Mouse (Mus musculus) right cerebral cortex, postnatal 36 days (tissue): ENCODE data around the gene Mef2a.

Experiments used
- DNase-seq, 2 experiments: peaks; one replicate each; pipeline ENCODE4 v3.0.0; 2022; ENCODE audit warnings: low spot score in 2 of 2, mixed read lengths in 1 of 2

The Mef2a gene

GRCm38 (mm10) chr7:67210004-67210833 is 162.4 kb downstream of the Mef2a start:
- no peak for DNase-seq

- no peak for DNase-seq
These were observed 164.3 kb downstream of the Mef2a start for GRCm38 (mm10) chr7:67208317-67208716.

- DNase-seq = no peak
These were observed 165.0 kb downstream of the Mef2a start for GRCm38 (mm10) chr7:67207701-67208100.

GRCm38 (mm10) chr7:67206496-67206895 is 166.2 kb downstream of the Mef2a start:
- no peak for DNase-seq

GRCm38 (mm10) chr7:67205734-67206425 is 166.8 kb downstream of the Mef2a start:
- no peak for DNase-seq

GRCm38 (mm10) chr7:67203625-67204024 is 169.0 kb downstream of the Mef2a start:
- no peak for DNase-seq

DNA sequence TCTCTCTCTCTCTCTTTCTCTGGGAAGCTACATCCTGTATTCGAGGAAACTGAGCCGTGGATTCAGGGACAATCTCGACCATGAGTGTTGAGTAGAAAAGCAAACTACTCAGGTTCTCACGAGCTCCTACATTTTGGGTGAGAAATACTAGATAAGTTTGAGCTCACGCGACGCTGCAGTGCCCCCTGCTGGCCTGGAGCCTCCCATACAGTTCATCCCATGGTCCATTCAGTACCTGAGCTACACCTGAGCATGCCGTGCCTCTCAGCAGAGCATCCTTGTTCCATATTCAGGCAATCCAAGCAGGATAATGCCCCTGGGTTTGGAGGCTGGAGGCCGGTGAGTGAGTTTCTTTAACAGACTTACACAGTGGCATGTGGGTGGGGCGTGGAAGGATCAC is 173.2 kb downstream of the Mef2a start:
- peak; percentile 27 to 48 for DNase-seq

- DNase-seq = no peak
These were observed 188.9 kb downstream of the Mef2a start for GRCm38 (mm10) chr7:67183786-67184185.
